Mouse (Mus musculus) activated CD4-positive, CD25-positive, alpha-beta regulatory T cell, adult 9 weeks (primary cell): ENCODE measurements around the gene Dbi. TPM values are rescaled to one million over a fixed set of nuclear protein-coding genes. Genes with fewer than 3 reads are reported as not detected.

Experiments
- polyA plus RNA-seq: library from polyadenylated mRNA; unstranded; fragments of 100-300 nt; shearing (Covaris generic); gene quantifications from one replicate; pipeline ENCODE4 v1.2.1, GENCODE M21; 2017

Dbi gene
- 221 TPM for polyA plus RNA-seq

DNA sequence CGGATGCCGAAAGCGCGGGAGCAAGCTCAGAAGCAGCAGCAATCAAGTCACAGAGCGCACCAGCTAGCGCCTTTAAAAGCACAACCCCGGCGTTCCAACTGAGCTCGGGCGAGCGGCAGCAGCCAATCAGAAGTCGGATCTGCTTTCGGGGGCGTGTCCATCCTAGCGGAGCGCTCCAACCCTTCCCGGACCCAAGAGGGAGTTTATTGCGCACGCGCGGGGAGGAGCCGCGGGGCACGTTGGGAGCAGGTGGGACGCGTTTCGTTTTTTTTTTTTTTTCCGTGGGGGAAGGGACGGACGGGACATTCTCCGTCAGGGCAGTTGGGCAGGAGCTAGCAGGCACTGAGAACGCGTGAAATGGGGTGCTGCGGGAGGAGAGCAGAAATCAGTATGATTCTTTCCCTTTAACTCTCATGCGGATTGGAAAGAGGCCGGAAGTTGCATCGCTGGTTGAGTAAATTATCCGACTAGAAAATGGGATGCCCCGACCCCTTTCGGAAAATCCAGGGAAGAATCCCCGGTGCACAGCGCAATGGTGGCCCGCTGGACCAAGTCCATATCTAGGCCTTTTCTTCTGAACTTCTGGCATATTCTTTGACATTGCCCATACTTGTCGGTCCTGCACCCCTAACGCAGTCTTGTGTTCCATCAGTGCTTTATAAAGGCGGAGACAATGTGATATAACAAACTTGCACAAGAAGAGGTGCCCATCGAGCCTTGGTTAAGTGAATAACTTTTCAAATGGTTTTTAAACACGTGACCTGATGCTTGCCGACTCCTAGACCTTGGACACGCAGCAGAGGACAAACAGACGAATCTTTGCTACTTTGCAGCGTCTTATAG is at the start of gene Dbi, which contains the start of gene 3110009E18Rik:
Gene Dbi, minus strand, starts transcription at position 110 of the 843 bp plus-strand sequence.
Gene 3110009E18Rik, plus strand, starts transcription at position 219 of the 843 bp plus-strand sequence.

DNA sequence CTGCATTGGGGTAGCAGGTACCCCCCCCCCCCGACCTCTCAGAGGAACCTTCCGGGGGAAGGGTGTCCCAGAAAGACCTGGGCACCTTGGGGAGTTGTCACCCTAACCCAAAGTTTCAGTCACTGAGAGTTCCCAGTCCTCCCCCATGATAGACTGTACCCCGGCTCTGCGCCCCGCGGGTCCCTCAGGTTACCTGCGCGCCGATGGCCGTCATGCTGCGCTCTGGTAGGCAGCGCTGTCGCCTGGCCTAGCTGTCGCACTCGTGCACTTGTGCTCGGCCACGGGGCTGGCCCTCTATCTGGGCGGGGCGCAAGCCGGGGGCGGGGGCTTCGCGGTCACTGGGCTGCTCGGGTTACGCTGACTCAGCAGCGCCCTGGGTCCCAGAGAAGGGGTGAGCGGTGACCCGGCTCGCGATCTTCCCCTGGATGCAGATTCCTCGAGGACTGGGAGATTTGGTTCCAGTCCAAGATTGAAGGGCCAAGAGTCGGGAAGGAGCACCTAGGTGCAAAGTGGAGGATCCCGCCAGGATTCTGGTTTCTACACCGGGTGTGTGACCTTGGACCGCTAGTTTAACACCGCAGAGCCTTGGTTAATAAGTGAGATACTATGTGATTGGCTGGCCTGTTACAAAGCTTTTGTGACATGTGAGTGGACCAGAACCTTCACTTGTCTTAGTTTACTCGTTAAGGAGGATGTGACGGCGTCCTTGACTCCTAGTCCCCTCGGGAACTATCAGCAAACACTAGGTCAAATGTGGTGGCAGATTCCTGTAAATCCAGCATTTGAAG is 47.2 kb downstream of the Dbi start, which contains the start of gene Tmem37:
Gene Tmem37, minus strand, starts transcription at position 556 of the 788 bp plus-strand sequence.

Other genes with a start within 250 kb of the Dbi start
- 7.5 TPM for gene Tmem177, start 207.9 kb downstream of the Dbi start, polyA plus RNA-seq
- not detected for gene Cfap221, start 123.8 kb downstream of the Dbi start, polyA plus RNA-seq
- gene Sctr, start 114.2 kb downstream of the Dbi start, polyA plus RNA-seq: not detected
- gene Tmem37, start 47.0 kb downstream of the Dbi start, polyA plus RNA-seq: 1.3 TPM
- 28.8 TPM for gene 3110009E18Rik, start 109 bp upstream of the Dbi start, polyA plus RNA-seq
- 0.33 TPM for gene Steap3, start 151.6 kb upstream of the Dbi start, polyA plus RNA-seq
- not detected for gene C1ql2, start 219.5 kb upstream of the Dbi start, polyA plus RNA-seq